ENCODE assay signal across 8 mouse cellular contexts in the genomic region with DNA sequence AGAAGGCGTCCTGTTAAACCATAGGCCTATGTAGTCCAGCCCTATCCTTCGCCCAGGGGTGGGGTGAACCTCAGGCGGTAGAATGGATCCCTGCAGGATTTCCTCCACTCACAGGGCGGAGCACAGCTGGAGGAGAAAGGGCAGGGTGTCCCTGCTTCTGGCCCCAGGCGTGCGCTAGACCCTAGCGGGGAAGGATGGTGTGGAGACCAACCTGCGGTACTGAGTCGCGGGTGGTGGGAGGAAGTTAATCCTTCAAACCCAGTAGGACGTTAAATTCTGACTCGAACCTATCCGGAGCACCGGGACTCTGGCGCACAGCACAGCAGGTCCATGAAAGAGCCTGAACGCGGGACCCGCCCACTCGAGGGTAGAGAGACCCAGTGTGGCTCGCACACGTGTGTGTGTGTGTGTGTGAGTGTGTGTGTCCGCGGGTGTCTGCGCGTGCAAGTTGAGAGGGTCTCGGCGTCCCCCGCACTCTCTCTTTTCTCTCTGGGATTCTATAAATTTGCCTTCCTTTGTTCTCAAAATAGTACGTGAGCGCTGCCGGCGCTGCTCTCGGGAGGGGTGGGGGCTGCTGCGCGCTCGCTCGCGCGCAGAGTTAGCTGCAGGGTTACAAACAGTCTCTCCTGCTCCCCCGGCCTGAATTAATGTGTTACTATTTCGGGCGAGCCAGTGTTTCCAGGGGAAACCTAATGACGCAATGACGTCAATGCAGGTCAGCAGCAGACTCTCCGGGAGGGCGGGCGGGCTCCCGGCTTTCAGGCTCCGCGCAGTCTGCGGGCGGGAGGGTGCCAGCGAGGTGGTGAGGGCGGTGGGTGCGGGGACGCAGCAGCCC.
A peak's percentile ranks its signal among the peaks of the same experiment; 100 is the strongest.
DNase-seq lines count a peak whose midpoint lies in the region; ATAC-seq and TF ChIP-seq lines count a peak whose summit lies in the region.

No protein-coding gene starts in this region.

- peaks cover 35% of the 10 kb centered on the region for H3K27me3 ChIP-seq in limb, embryonic 11.5 days (ENCODE audit: control insufficient read depth, insufficient read depth, low read length)
- no peaks in the 10 kb centered on the region; the same call in 1 of the 2 replicates for H3K27me3 ChIP-seq in neural tube, embryonic 14.5 days (ENCODE audit: control insufficient read depth, insufficient read depth, low read length)
- peaks cover 10% of the 10 kb centered on the region; the same call in 1 of the 2 replicates for H3K27me3 ChIP-seq in thymus, adult 2 months (ENCODE audit: control insufficient read depth, insufficient read depth, low read length)

- H3K27ac ChIP-seq in limb, embryonic 11.5 days (replicated peaks; ENCODE audit: low read depth, low read length), result no peak overlapping the region
- peak overlapping the region; percentile 78 for H3K27ac ChIP-seq in neural tube, embryonic 14.5 days (ENCODE audit: low read depth, low read length)
- H3K27ac ChIP-seq in thymus, adult 2 months (ENCODE audit: control insufficient read depth, insufficient read depth, low read length), result no peak overlapping the region

- peak overlapping the region; percentile 74 for H3K4me2 ChIP-seq in limb, embryonic 11.5 days (ENCODE audit: low read depth, severe bottlenecking)
- H3K4me2 ChIP-seq in neural tube, embryonic 14.5 days (ENCODE audit: low read depth, low read length), result peak overlapping the region; percentile 78

- H3K4me3 ChIP-seq in limb, embryonic 11.5 days (ENCODE audit: low read depth, low read length), result peak overlapping the region; percentile 39
- peak overlapping the region; percentile 44 for H3K4me3 ChIP-seq in neural tube, embryonic 14.5 days (ENCODE audit: low read depth, low read length)
- no peak overlapping the region for H3K4me3 ChIP-seq in thymus, adult 2 months (ENCODE audit: control insufficient read depth, insufficient read depth, low read length)

- no peaks in the 10 kb centered on the region for H3K9me3 ChIP-seq in limb, embryonic 11.5 days (ENCODE audit: control insufficient read depth, low read length)
- no peaks in the 10 kb centered on the region for H3K9me3 ChIP-seq in neural tube, embryonic 14.5 days (ENCODE audit: control insufficient read depth, low read length)

- H3K4me1 ChIP-seq in limb, embryonic 11.5 days (ENCODE audit: control insufficient read depth, insufficient read depth, low read length), result peaks cover 10% of the 10 kb centered on the region
- H3K4me1 ChIP-seq in neural tube, embryonic 14.5 days (ENCODE audit: control insufficient read depth, insufficient read depth, low read length), result peaks cover 18% of the 10 kb centered on the region; the same call in 1 of the 2 replicates
- H3K4me1 ChIP-seq in thymus, adult 2 months (replicated peaks; ENCODE audit: control insufficient read depth, insufficient read depth, low read length), result no peaks in the 10 kb centered on the region

- 1% methylated on average over 56 of the region's 56 CpGs for WGBS in limb, embryonic 11.5 days
- under 1% methylated on average over 56 of the region's 56 CpGs for WGBS in neural tube, embryonic 14.5 days
- WGBS in thymus, adult 2 months, result 4% methylated on average over 56 of the region's 56 CpGs

- peak; percentile 60 for DNase-seq in R1 (ENCODE audit: low read depth, low spot score)
- peak; percentile 82 to 87 for DNase-seq in cerebellum, adult 18-20 months
- DNase-seq in forelimb bud, embryonic 11.5 days (ENCODE audit: low read depth, low spot score), result peak; percentile 59
- DNase-seq in kidney, adult 8-10 months, result peak; percentile 53 to 72
- DNase-seq in limb, embryonic 11.5 days (ENCODE audit: low spot score), result peak; percentile 52
- no peak for DNase-seq in thymus, adult 2 months
- no peak for DNase-seq in urinary bladder, adult 18-20 months (ENCODE audit: low spot score in 2 of 2)

- ATAC-seq in limb, embryonic 11.5 days (ENCODE audit: insufficient number of reproducible peaks, low FRiP score, low TSS enrichment, low read depth), result peak; percentile 60
- peak; percentile 87 for ATAC-seq in neural tube, embryonic 14.5 days (ENCODE audit: low read depth)

- H3K9ac ChIP-seq in limb, embryonic 11.5 days (ENCODE audit: low read length), result no peak overlapping the region; the same call in 1 of the 2 replicates
- H3K9ac ChIP-seq in neural tube, embryonic 14.5 days (replicated peaks; ENCODE audit: low read depth, low read length), result peak overlapping the region; percentile 72

- no peak for TF ChIP-seq CTCF in thymus, adult 2 months (IDR thresholded peaks at IDR 0.05; ENCODE audit: borderline replicate concordance, control insufficient read depth, extremely low read depth, insufficient read depth, low read length, poor library complexity)

- H3K36me3 ChIP-seq in limb, embryonic 11.5 days (ENCODE audit: control insufficient read depth, insufficient read depth, low read length), result no peaks in the 10 kb centered on the region
- no peaks in the 10 kb centered on the region for H3K36me3 ChIP-seq in neural tube, embryonic 14.5 days (ENCODE audit: control insufficient read depth, insufficient read depth, low read length)
- H3K36me3 ChIP-seq in thymus, adult 2 months (ENCODE audit: control insufficient read depth, insufficient read depth, low read length), result no peaks in the 10 kb centered on the region

- TF ChIP-seq POLR2A in thymus, adult 2 months (IDR thresholded peaks at IDR 0.05; ENCODE audit: control insufficient read depth, extremely low read depth, insufficient read depth, low read length, poor library complexity), result no peak

Comparison
In these comparisons a context has a peak if more than half of its experiments do, and no peak if none do; other contexts are left out.
1. DNase-seq: peak in R1 (single experiment), cerebellum, adult 18-20 months (2 of 2), forelimb bud, embryonic 11.5 days (single experiment), kidney, adult 8-10 months (2 of 2) and limb, embryonic 11.5 days (single experiment); none in thymus, adult 2 months (single experiment) and urinary bladder, adult 18-20 months (0 of 2).